Mouse (Mus musculus) neutrophil, adult 5-6 weeks (primary cell): ENCODE measurements around the gene Tnr. TPM values are rescaled to one million over a fixed set of nuclear protein-coding genes. Genes with fewer than 3 reads are reported as not detected.
A peak's percentile ranks its signal among the peaks of the same experiment; 100 is the strongest.

Experiments
- ATAC-seq: fragments of 151-379, 151-347 bp; 2 replicates; pipeline ENCODE4 v1.8.0; 2017; ENCODE audit warnings: mild to moderate bottlenecking, moderate TSS enrichment; ENCODE audit not compliant: insufficient number of reproducible peaks, poor library complexity, low FRiP score, severe bottlenecking; ENCODE audit errors: extremely low read depth
- total RNA-seq: library from RNA; stranded (forward); fragments of 200-1000 nt; gene quantifications from 2 replicates; pipeline ENCODE4 v1.2.3, GENCODE M21; 2017

Gene Tnr
- total RNA-seq, 1 experiment from 2014 or later = 0.23 TPM

GRCm38 (mm10) chr1:159750411-159750810 is 226.8 kb downstream of the Tnr start:
- no peak for ATAC-seq

- no peak for ATAC-seq
Measured at GRCm38 (mm10) chr1:159750876-159751275, 227.3 kb downstream of the Tnr start.

GRCm38 (mm10) chr1:159760970-159761369 is 237.4 kb downstream of the Tnr start:
- no peak for ATAC-seq

GRCm38 (mm10) chr1:159763901-159764300 is 240.3 kb downstream of the Tnr start:
- ATAC-seq = no peak

GRCm38 (mm10) chr1:159764897-159765296 is 241.3 kb downstream of the Tnr start:
- ATAC-seq = no peak

- ATAC-seq = no peak
Measured at GRCm38 (mm10) chr1:159769948-159770347, 246.4 kb downstream of the Tnr start.

- no peak for ATAC-seq
Measured at GRCm38 (mm10) chr1:159773671-159774070, 250.1 kb downstream of the Tnr start.

GRCm38 (mm10) chr1:159775168-159775567 is 251.6 kb downstream of the Tnr start:
- ATAC-seq = no peak

- no peak for ATAC-seq
Measured at GRCm38 (mm10) chr1:159777107-159777506, 253.5 kb downstream of the Tnr start.

- ATAC-seq = no peak
Measured at GRCm38 (mm10) chr1:159779424-159779823, 255.9 kb downstream of the Tnr start.

- ATAC-seq = peak; percentile 54; the same call in 1 of the 2 replicates
Measured at GRCm38 (mm10) chr1:159783842-159784241, 260.3 kb downstream of the Tnr start.

- no peak for ATAC-seq
Measured at GRCm38 (mm10) chr1:159788312-159788711, 264.7 kb downstream of the Tnr start.

GRCm38 (mm10) chr1:159792546-159792945 is 269.0 kb downstream of the Tnr start:
- ATAC-seq = no peak

GRCm38 (mm10) chr1:159796021-159796420 is 272.5 kb downstream of the Tnr start:
- no peak for ATAC-seq

GRCm38 (mm10) chr1:159800366-159800765 is 276.8 kb downstream of the Tnr start:
- ATAC-seq = no peak

- ATAC-seq = no peak
Measured at GRCm38 (mm10) chr1:159801753-159802152, 278.2 kb downstream of the Tnr start.

GRCm38 (mm10) chr1:159803711-159804110 is 280.1 kb downstream of the Tnr start:
- no peak for ATAC-seq

- no peak for ATAC-seq
Measured at GRCm38 (mm10) chr1:159809493-159809892, 285.9 kb downstream of the Tnr start.

GRCm38 (mm10) chr1:159811805-159812204 is 288.2 kb downstream of the Tnr start:
- no peak for ATAC-seq

GRCm38 (mm10) chr1:159812820-159813411 is 289.3 kb downstream of the Tnr start:
- ATAC-seq = peak; percentile 94

GRCm38 (mm10) chr1:159814348-159814747 is 290.8 kb downstream of the Tnr start:
- ATAC-seq = peak; percentile 74
